Mouse (Mus musculus): ENCODE measurements around the gene Mrpl51.

DNA sequence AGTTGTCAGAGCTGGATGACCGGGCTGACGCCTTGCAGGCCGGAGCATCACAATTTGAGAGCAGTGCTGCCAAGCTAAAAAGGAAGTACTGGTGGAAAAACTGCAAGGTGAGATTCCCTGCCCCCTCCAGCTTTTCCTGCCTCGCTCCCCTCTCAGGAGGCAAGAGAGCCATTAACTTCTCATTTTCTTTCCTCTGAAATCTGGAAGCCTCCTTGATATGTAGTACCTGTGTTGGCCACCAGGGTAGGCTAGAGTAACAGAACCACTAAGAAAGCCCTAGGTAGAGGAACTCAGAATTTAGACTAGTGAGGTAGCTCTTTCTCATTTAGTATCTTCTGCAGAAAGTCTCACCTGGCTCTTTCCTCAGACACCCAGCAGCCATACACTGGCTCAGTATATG lies 27.4 kb downstream of the Mrpl51 start:
- no peak for TF ChIP-seq MYOD1 (IDR thresholded peaks at IDR 0.05; ENCODE audit: control insufficient read depth, insufficient read length, low read depth)
- peak; percentile 5 for TF ChIP-seq CTCF (IDR thresholded peaks at IDR 0.05; ENCODE audit: control insufficient read depth, insufficient read depth, insufficient read length)
- no peak for TF ChIP-seq CEBPB (IDR thresholded peaks at IDR 0.05; ENCODE audit: low read depth)
- TF ChIP-seq MYOG (IDR thresholded peaks at IDR 0.05; ENCODE audit: control insufficient read depth, extremely low read depth, insufficient read length): no peak
